Mouse (Mus musculus) hematopoietic stem cell, adult 5-6 weeks (primary cell): ENCODE measurements around the gene Nmnat2. TPM values are rescaled to one million over a fixed set of nuclear protein-coding genes. Genes with fewer than 3 reads are reported as not detected.

Source experiments
- ATAC-seq, 2 experiments: fragments of 125-278 bp in 1 of 2; replicated peaks in 1 of 2; 2 replicates each; pipeline ENCODE4 v1.8.0; 2016 to 2017; ENCODE audit warnings: inconsistent platforms in 2 of 2, mild to moderate bottlenecking in 2 of 2, moderate number of reproducible peaks in 2 of 2, low read depth in 1 of 2, moderate TSS enrichment in 1 of 2; ENCODE audit not compliant: low FRiP score in 2 of 2, poor library complexity in 2 of 2, severe bottlenecking in 2 of 2, insufficient read depth in 1 of 2, low TSS enrichment in 1 of 2
- total RNA-seq: library from RNA; stranded (forward); fragments of 172-1452, 232-1000 nt; gene quantifications from 2 replicates; pipeline ENCODE4 v1.2.3, GENCODE M21; 2017

Nmnat2 gene
- total RNA-seq, 1 experiment from 2014 or later = not detected

DNA sequence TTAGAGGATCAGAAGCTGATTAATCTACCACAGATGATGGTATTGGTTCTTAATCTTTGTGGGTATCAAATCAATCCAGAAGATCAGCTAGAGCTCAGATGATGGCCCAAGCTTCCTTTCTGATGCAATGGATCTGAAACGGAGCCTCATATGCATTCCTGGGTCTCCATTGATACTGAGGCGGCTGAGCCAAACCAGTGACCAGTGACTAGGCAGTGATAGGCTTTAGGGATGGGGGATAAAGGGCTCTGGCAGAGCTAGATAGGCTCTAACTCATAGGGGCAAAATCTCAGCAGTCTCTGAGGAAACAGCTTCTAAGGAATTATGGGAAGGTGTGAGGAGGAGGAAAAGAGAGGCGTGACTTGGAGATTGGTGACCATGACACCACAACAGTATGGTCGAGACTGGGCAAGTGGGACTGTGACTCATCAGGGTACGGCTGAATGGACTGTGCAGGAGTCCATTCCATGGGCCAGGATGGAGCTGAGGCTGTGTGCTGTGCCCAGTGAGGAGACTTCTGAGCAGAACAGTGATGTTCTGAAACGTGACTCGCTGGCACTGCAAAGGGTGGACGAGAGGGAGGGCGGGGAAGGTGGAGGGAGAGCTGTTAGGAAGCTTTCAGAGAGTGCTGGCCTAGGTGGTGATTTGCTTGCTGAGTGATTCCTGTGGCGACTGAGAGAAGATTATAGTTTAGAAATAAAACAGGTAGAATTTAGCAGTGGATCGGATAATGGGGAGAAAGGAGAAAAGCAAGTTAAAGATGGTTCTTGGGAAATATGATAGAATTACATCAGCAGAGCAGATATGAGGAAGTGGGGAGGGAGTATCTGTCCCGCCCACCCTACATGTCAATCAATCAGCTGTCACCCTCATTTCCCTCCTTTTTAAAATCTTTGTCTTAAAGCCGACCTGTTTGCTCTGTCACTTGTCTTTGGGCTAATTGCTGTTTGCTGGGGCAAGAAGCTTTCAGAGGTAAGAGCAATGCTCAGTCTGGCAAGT is 55.9 kb downstream of the Nmnat2 start:
- no peak for ATAC-seq

DNA sequence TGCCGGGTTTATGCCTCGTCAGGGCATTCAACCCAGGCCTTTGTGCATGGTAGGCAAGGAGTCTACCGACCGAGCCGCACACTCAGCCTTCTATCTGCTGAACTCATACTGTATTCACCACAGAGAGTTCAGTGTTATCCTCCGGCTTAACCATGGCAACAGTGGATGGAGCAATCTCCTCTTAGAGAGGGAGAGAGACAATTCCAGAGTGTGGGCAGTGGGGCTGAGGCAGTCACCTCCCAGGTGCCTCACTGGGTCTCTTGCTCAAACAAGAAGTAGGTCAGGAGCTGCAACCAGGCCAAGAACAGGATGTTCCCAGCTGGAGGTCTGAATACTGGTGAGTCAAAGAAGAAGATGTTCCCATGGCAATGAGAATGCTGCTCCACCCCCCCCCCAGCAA is 56.8 kb downstream of the Nmnat2 start:
- ATAC-seq = no peak

DNA sequence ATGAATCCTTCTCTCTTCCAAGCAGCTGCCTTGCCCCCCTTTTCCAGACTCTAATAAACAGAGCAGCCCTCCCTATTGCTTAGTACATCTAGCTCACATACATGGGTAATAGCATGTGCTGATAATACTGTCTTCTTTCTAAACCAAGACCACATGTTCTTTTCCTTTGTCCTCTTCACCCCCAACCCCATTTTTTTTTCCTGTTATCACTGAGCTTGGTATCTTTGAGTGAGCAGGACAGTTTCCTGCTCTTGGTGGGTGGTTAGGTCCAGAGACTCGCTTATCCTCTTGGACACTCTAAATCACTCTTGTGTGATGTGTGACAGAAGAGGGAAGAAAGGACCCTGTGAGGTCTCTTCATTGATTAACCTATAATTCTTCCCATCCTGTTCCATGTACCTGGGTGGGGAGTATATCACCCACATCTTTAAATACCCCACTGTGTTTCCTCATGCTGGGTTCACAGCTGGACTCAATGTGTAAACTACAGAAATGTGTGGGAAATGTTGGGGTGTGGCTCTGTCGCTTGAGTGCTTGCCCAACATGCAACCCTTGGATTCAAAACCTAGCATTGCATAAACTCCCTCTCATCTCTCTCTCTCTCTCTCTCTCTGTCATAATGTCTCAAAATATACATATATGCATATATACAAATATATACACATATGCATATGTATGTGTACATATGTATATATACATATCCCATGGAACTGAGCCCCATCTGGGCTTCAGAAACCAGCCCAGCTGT is 58.9 kb downstream of the Nmnat2 start:
- ATAC-seq = no peak

DNA sequence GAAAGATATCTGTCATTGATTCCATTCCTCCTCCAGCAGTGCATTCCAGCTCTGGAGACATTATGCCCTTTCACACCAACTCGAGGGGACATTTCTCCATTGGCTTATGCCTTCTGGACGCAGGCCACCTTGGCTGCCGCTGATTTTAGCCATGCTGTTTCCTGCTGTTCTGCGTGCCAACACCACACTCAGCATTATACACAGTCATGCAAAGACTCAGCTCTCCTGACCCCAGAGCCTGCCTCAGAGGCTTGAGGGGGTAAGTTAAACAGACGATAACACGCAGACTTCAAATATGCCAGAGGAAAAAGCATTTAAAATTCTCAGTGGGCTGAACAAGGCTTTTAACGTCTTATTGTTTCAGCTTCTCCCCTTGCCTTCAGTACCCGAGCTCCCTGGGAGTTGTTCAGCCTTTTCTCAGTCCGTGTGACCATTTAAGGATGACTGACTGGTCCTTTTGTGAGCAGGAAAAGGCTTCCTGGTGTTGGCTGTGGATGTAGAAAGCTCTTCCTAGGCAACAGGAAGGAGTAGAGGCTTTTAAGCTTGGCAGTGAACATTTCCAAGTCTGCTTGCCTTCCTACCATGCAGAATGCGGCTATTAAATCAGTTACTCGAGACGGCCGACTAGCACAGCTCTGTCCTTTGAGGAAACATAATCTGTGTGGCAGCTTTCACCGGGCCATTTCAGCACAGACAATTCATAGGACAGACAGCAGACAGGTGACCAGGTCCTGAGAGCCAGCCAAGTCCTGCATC is 59.8 kb downstream of the Nmnat2 start:
- peak; percentile 74 to 75 for ATAC-seq

DNA sequence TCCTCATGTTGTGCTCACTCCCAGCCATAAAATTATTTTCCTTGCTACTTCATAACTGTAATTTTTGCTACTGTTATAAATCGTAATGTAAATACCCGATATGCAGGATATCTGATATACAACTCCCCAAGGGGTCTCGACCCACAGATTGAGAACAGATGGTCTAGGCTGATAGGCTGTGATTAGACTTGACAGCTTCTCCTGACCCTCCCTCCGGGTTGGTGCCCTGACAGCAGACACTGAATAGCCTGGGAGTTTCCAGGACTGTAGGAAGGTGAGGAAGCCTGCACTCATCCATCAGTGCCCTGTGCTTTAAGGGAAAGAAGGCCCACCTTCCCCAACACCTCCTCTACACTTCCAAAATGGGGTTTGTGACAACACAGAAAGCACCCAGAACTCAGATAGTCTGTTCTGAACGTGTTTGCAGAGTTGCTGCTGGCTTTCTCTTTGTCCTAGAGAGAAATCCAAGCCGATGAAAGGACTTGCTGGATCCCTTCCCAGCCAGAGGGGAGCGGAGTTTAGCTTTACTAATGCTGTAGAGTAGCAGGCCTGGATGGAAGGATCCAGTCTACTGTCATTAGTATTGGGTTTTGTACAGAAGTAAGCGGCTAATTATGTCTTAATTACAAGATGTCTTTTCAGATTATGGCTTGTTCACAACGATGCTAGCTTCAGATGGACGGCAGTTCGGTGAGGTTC is 61.8 kb downstream of the Nmnat2 start:
- ATAC-seq = no peak

DNA sequence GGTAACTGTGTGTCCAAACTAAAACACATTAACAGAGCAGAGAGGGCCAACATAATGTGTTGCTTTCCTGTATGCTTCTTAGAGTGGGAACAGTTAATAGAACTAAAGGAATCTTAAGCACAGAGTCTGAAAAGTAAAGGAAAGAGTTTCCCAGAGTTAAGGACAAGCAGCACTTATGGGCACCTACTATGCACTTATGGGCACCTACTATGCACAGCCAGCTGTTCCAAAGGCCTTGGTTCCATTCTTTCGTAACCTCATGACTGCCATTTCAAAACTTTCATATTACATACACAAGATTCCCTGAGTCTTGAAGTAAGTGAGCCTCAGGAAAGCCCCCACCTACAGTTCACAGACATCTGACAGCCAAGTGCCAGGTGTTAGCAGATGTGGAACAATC is 64.3 kb downstream of the Nmnat2 start:
- ATAC-seq = no peak

DNA sequence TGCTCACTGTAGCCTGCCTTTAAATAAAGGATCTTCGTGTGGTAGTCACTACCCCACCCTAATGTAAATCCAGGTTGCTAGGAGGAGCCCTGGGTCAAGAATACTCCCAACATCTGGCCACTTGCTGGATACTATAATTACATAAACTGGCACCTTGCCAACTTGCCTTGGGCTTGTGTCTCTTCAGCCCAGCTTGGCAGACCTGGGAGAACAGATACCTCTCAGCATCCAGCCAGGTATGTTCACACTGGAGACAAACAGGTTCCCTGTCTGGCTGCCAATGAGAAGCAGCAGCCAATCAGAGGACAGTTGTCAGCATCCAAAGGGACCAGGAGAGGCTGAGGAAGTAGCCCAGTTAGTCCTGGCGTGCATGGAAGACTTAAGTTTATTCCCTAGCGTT is 64.8 kb downstream of the Nmnat2 start:
- ATAC-seq = no peak

DNA sequence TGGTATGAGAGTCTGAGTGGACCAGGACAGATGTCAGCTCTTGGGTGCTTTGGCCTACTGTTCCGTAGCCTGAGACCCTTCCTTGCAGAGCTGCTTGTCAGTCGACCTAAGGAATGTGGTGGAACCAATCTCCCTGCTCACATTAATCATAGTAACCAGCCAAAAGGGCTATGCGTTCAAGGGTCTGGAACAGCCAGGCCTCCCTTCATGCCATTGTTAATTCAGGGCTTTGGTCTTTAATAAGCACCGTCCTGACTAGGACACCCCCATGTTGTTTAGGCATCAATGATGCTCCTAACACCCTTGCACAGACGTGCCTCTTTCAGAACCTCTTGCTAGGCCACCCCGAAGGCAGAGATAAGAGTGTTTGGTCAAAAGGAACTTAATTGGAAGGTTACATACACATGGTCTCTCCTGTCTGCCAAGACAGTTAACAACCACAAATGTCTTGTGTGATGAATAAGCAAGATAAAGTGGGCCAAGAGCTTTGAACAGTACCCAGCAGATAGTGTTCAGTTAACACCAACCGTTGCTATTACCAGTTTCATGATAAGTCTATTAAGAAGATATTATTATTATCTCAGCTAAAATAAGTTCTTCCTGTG is 66.3 kb downstream of the Nmnat2 start:
- no peak for ATAC-seq

DNA sequence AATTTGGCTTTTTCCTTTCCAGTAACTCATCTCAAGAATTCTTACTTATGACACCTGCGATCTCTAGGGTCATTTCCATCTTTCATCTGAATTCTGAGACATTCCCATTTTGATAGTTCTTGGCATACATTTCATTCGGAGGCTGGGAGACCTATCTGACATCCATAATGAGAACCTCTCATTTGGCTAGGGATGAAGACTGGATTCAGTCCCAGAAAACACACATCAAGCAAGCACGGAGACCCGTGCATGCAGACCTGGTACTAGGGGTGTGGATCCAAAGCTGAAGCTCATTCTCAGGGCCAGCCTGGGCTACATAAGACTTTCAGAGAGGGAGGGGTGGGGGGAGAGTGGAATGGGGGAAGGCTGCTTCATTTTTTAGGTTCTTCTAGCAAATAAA is 68.2 kb downstream of the Nmnat2 start:
- no peak for ATAC-seq

DNA sequence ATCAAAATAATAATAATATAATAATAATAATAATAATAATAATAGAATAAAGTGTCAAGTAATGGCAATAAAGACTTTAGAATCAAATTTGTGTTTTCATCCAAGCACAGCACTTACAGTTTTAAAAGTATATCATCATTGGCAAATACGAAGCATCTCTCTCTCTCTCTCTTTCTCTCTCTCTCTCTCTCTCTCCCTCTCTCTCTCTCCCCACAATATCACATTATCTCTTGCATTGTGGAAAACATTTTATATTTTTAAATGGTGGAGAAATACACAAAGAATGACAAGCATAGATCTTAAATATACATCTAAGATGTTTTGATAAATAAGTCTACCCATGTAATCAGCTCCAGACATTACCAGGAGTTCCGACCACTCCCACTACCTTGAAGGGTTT is 69.1 kb downstream of the Nmnat2 start:
- ATAC-seq = no peak

DNA sequence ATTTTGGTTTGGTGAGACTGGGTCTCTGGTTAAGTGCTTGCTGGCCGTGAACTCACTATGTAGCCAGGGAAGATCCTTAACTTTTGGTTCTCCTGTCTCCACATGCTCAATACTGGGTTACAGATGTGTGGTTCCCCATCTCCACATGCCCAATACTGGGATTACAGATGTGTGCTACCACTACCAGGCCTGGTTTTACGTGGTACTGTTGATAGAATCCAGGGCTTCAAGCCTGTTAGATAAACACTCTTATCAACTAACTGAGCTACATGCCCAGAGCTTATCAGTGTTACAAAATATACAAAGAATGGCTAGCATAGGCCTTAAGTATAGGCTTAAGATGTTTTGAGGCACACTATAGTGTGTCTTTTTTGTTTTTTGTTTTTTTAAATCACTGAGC is 69.7 kb downstream of the Nmnat2 start:
- ATAC-seq = no peak

DNA sequence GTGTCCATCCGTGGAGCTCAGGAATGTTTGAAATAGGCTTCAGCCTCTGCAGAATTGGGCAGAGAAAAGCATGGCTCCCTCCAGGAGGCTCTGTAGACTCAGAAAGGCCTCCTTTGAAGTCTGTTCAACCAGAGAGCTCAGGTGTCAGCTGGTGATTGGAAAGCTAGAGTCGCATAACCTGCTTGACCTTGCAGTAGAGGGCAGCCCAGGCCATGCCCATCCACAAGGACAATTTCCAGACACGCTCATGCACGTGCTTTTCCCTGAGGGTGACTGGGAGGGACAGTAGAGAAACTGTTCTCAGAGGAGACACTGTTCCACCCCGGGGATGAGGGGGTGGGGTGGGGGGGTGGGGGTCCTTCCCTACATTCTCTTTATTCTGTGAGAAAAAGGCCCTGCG is 76.6 kb downstream of the Nmnat2 start:
- ATAC-seq = no peak

DNA sequence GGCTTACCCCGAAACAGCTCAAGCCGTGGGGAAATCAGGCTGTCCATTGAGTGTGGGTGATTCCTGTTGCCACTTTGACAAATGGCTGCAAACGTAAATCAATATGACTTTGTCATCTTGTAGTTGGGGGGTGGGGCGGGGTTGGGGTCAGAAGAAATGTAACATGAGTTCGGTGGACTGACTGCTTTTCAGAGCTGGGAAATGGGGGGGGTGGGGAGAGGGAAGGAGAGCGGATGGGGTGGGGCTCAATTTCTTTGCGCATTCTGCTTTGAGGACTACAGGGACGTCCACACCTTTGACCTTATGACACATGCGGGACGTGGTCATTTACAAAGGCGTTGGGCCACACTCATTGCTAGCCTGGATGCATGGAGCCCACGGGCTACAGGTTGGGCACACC is 77.2 kb downstream of the Nmnat2 start:
- no peak for ATAC-seq

DNA sequence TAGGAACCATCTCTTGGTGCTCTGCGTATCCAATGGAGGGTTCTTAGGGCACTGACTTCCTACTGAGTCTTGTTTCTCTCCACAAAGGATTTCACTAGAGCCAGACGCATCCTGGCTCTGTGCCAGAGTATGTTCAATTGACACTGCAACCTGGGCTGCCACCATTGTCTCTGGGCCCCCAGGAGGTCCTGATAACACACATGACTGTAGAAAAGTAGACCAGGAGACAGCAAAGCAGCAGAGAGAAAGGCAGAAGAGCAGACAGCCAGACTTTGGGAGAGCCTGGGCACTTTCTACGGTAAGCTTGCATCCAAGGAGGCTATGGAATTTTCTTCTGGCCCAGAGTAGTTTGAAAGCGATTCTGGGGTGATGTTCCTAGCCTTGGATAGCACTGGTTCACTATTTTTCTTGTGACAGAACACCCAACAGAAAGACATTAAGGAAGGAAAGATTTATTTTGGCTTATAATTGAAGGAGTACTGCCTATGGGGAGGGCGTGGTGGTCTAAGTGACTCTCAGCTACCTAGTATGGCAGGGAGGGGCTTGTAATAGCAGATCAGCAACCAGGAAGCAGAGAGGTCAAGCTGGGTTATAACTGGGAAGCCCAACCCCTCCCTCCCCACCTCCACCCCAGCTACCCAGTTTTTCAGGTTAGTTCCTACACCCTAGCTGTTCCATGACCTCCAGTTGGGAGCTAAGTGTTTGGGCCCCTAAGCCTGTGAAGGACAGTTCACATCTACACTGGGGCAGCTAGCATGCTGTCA is 78.5 kb downstream of the Nmnat2 start:
- no peak for ATAC-seq

DNA sequence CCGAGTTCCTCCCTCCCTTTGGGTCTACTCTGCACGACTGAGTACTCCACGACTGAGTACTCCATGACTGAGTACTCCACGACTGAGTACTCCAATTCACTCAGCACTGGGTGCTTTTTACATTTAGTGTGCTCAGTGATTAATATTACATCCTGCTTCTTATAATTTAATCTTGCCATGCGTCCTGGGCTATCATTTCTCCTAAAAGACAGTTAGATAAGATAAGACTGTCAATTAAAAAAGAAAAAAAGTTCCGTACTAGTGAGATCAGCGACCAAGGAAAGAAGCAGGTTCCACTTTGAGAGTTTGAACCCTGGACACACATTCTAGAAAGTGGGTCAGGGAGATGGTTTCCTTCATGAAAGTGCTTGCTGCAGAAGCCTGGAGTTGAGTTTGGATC is 79.3 kb downstream of the Nmnat2 start:
- no peak for ATAC-seq

DNA sequence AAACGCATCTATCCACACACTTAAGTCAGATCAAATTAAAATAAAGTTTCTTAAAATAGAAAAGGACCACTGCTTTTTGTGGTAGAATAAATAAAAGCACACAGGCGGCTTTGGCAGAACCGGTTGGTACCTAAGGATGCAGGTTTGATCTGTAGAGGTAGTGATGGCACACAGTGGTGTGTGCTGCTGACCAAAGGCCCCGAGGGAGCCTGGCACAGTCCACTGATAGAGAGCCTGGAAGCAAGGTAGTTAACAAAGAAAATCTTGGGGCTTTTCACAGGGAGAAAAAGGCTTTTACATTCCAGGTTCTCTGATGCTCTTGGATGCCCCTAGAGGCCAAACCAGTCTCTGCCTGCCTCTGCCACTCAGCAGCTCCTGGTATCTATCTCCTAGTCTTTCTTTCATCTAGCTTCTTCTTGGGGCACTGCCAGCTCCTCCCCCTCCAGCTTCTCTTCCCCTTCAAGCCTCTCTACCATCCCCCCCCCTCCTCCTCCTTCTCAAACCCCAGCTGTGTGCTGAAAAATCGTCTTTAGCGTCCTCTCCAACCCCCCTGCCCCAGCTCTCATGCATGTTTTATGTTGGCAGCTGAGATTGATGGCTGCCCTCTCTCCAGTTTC is 80.6 kb downstream of the Nmnat2 start:
- ATAC-seq = peak; percentile 49 to 60; a peak in 1 of 4 replicates
